Mouse (Mus musculus): Measurements from ENCODE around the gene Car8. TPM values are rescaled to one million over a fixed set of nuclear protein-coding genes. Genes with fewer than 3 reads are reported as not detected.
A peak's percentile ranks its signal among the peaks of the same experiment; 100 is the strongest.

Car8 gene
- polyA plus RNA-seq, 1 experiment: not detected

GRCm38 (mm10) chr4:8212873-8213569 is 25.8 kb downstream of the Car8 start:
- no peak for TF ChIP-seq GATA1 (IDR thresholded peaks at IDR 0.05; ENCODE audit: low read length)

- no peak for TF ChIP-seq GATA1 (IDR thresholded peaks at IDR 0.05; ENCODE audit: low read length)
Measured at GRCm38 (mm10) chr4:8210452-8210851, 28.4 kb downstream of the Car8 start.

- TF ChIP-seq GATA1 (IDR thresholded peaks at IDR 0.05; ENCODE audit: low read length): no peak
Measured at GRCm38 (mm10) chr4:8207924-8208323, 30.9 kb downstream of the Car8 start.

DNA sequence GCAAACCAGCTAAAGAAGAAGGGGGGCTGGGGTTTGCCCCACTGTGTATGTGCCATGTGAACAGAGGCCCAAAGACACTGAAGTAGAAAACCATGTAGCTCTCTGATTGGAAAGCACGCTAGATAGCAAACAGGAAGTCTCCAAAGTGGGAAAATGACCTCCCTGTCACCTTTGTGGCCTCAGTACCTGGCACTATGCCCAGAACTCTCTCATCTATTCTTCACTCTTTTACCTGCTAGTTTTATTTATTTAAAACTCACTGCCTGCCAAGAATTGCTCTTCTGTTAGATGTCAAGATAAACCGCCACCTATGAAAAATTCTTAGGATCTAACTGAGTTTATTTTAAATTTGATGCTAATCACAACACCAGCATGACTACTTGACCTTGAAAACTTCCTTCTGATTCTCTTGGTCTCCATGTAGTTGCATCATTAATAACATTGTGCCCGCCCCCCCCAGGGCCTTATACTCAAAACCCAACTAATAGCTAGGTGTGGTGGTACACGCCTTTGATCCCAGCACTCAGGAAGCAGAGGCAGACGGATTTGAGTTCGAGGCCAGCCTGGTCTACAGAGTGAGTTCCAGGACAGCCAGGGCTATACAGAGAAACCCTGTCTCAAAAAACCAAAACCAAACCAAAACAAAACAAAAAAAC is 31.8 kb downstream of the Car8 start:
- TF ChIP-seq GATA1 (IDR thresholded peaks at IDR 0.05; ENCODE audit: low read length): no peak

- no peak for TF ChIP-seq GATA1 (IDR thresholded peaks at IDR 0.05; ENCODE audit: low read length)
Measured at GRCm38 (mm10) chr4:8205089-8205649, 33.7 kb downstream of the Car8 start.

- no peak for TF ChIP-seq GATA1 (IDR thresholded peaks at IDR 0.05; ENCODE audit: low read length)
Measured at GRCm38 (mm10) chr4:8203367-8203766, 35.5 kb downstream of the Car8 start.

DNA sequence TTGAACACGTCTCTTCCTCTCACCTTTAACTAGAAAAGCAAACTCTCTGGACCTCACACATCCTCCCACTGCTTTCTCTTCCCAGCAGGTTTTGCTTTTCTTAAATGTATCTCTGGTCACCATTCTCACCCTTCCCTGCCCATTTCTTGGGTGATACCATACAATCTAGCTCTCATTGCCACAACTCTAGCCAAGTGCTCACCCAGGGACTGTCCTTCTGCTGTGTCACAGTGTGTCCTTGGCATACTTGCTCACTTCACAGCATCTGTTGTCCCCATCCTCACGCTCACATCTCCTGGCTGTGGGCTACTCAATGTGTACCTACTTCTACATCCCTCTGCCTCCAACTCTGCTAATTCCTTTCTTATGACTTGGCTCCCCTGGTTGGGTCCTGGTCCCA is 37.2 kb downstream of the Car8 start:
- TF ChIP-seq GATA1 (IDR thresholded peaks at IDR 0.05; ENCODE audit: low read length): no peak

DNA sequence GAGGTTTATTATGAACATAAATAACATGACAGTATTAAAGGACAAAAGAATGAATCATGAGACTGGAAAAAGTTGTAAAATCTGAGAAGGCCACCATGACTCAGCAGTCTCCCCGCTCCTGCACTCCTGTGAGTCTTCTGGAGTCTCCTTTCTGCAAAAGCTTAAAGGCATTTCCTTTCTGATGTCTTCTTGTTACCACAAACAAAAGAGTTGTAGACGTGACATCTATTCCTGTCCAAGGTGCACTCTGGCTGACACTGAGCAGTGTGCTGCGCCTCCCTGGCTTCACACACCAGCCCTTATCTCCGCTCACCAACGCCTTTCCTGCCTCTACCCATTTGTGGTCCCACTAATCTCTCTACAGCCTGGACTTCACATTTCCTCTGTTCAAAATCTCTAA is 38.8 kb downstream of the Car8 start:
- TF ChIP-seq GATA1 (IDR thresholded peaks at IDR 0.05; ENCODE audit: low read length): no peak

DNA sequence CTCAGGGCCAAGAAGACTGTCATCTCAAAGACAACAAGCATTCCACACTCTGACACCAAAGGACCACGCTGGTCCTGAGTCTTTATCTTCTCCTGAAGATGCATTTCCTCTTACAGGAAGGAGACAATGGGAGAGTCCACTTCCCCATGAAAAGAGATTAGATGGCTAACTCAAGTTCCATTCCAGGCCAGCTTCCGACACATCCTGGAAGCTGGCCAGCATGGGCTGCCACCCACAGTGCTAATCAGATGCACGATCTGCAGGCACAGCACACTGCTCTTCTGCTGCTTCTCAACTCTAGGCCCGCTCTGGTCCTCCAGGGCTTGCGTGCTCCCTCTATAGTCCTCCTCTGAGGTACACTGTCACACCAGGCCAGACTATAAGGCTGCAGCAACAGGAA is 40.8 kb downstream of the Car8 start:
- TF ChIP-seq GATA1 (IDR thresholded peaks at IDR 0.05; ENCODE audit: low read length): peak; percentile 12

DNA sequence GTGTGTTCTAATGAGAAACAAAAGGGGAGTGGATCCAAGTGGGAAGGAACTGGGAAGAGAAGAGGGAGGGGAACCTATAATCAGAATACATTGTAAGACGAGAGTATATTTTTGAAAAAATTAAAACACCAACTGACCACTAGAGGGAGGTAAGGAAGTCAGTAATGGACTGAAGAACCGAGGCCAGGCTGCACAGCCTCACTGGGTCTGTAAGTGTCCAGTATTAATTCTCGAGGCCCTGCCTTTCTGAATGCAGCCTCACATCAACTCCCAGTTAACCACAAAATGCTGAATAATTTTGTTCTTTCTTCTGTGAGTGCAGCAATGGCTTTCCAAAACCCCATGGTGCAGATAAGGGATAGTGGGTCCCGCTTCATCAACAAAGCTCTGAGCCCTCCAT is 48.4 kb downstream of the Car8 start:
- no peak for TF ChIP-seq GATA1 (IDR thresholded peaks at IDR 0.05; ENCODE audit: low read length)

GRCm38 (mm10) chr4:8186921-8187687 is 51.7 kb downstream of the Car8 start:
- TF ChIP-seq GATA1 (IDR thresholded peaks at IDR 0.05; ENCODE audit: low read length): no peak

GRCm38 (mm10) chr4:8180576-8180975 is 58.3 kb downstream of the Car8 start:
- TF ChIP-seq GATA1 (IDR thresholded peaks at IDR 0.05; ENCODE audit: low read length): no peak

DNA sequence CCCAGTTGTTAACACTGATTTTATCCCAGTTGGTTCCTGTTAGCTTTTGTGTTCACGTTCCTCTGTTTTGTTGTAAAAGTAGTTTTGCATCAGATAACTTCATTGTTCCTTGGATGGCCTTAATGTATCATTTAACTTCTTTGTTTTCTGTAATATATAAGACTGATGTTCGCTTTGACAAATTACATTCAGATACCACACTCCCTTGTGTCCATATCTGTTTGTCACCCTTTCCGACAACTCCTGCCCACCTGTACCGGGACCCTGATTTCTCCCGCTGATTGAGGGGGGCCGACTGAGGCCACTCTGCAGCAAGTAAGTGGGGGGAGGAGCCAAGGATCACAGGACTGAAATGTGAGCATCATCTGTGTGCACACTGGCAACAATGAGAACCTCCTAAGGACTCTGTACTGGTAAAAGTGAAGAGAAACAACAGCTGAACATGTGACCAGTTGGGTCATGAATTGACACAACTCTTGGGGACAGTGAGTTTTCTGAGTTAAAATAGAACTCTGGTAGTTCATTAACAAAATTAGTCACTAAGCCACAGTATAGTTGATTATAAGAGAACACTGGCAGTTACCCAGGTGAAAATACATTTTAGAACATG is 84.1 kb downstream of the Car8 start:
- no peak for TF ChIP-seq GATA1 (IDR thresholded peaks at IDR 0.05; ENCODE audit: low read length)

DNA sequence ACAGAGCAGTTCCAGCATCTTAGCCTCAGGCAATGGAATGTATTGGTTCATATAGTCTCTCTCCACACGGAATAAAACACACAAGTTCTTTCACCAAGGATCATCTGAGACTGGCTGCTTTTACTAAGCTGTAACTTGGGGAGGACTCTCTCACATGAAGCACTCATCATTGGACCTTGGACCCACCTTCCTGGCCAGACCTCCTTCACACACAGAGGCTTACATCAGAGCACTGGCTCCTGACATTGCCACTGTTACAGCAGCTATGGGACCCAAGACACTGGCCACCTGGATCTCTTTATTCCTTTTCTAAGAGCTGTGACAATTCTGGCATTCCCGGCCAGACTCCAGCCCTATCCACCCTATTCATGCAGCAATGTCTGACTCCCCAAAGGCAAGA is 101.4 kb downstream of the Car8 start:
- no peak for TF ChIP-seq GATA1 (IDR thresholded peaks at IDR 0.05; ENCODE audit: low read length)

DNA sequence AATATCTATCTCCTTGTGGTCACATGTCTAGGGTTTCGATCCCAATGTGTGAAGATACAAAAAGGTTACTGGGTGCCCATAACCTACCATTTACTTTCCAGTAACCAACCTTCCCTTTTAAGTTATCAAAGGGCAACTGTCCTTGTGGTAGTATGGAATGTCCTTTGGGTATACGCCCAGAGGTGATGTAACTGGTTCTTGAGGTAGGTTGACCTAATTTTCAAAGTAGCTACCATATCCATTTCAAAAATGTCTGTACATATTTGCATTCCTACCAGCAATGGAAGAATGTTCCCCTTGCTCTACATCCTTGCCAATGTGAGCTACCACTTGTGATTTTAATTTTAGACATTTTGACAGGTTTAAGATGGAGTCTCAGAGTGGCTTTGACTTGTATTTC is 106.8 kb downstream of the Car8 start:
- TF ChIP-seq GATA1 (IDR thresholded peaks at IDR 0.05; ENCODE audit: low read length): no peak

- no peak for TF ChIP-seq GATA1 (IDR thresholded peaks at IDR 0.05; ENCODE audit: low read length)
Measured at GRCm38 (mm10) chr4:8113558-8113957, 125.3 kb downstream of the Car8 start.
